Mouse (Mus musculus) adrenal gland, adult 18-20 months (tissue): ENCODE measurements around the gene Ccdc113. TPM values are rescaled to one million over a fixed set of nuclear protein-coding genes. Genes with fewer than 3 reads are reported as not detected.

ENCODE experiments used
- DNase-seq, 2 experiments: peaks; one replicate each; pipeline ENCODE4 v3.0.0; 2021 to 2022; ENCODE audit warnings: low spot score in 2 of 2
- long read RNA-seq, 2 experiments: library from polyadenylated mRNA; stranded (forward); transcript quantifications; one replicate each; pipeline ENCODE4 v2.0.0; 2021
- total RNA-seq, 2 experiments: library from RNA; stranded (reverse); gene quantifications; 1 replicate in 1 of 2; 2 replicates in 1 of 2; pipeline ENCODE4 v1.2.3; 2021

Gene Ccdc113
- under 1 TPM; 0.54 to 0.63 TPM for total RNA-seq
- long read RNA-seq, experiment 1, result 0 reads
- long read RNA-seq, experiment 2, partial matches to known transcripts, result 1 of 1 reads
- long read RNA-seq, experiment 2, other reads (novel, unspliced or antisense), result 0 of 1 reads

GRCm38 (mm10) chr8:95533584-95534387 lies at the start of gene Ccdc113:
Gene Ccdc113, plus strand, starts transcription at chr8:95534085.
- DNase-seq, result peak; percentile 40 to 58

DNA sequence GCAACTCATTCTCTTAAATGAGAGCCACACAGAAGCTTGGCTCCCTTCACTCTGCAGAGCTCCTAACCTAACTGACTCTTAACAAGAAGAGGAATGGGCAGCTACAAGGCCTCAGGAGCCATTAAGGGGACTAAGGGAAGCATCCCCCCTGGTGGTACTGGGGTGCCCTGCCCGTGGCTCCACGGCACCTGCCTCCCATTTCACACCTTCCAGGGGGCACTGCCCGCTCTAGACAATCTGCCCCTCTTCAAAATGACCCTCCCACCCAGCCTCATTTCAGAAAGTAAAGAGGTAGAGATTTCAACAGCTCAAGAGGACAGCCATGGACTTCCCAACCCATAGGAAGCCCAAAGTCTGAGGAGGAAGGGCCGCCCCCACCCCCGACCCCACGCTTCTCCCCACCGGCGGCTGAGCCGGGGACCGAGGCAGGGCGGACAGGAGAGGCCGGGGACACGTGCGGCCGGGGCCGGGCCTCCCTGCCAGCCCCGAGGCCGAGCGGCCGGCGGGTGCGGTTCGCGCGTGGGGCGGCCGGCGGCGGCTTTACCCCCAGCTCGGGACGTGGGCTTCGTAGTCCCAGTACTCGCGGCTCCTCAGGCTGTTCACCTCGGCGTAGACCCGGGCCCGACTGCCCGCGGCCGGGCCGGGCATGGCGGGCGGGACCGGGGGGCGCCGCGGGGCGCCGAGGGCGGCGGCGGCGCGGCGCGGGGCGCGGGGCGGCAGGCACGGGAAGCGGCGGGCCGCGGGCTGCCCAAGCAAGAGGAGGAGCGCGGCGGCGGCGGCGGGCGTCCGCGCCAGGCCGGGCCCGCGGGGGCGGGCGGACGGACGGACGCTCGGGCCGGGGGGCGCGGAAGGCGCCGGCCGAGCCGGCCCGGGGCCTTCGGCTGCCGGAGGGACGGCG lies 45.8 kb upstream of the Ccdc113 start:
- DNase-seq, result peak in 1 of 2 experiments; percentile 24

GRCm38 (mm10) chr8:95488698-95489332 lies 45.1 kb upstream of the Ccdc113 start:
- peak; percentile 93 to 96 for DNase-seq

DNA sequence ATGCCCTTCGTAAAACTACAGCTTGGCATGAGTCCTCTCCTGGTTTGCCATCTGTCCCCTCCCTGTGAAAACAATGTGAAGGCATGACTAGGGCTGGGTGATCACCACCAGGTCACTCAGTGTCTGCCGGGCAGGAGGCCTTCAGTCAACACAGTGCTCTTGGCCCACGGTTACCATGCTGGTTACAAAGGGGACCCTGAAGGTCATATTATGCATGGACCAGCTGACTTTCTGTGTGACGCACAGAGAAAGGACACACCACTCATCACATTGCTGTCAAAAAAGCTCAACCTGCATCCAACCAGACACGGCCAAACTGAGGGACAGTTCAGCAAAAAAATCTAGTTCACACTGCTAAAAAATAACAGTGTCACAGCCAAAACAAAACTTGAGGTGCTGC lies 43.9 kb upstream of the Ccdc113 start, which contains the start of gene Csnk2a2:
Gene Csnk2a2, minus strand, starts transcription at position 34 of the 400 bp plus-strand sequence.
- peak in 1 of 2 experiments; percentile 17 for DNase-seq

GRCm38 (mm10) chr8:95492057-95492456 lies 41.8 kb upstream of the Ccdc113 start:
- no peak for DNase-seq

DNA sequence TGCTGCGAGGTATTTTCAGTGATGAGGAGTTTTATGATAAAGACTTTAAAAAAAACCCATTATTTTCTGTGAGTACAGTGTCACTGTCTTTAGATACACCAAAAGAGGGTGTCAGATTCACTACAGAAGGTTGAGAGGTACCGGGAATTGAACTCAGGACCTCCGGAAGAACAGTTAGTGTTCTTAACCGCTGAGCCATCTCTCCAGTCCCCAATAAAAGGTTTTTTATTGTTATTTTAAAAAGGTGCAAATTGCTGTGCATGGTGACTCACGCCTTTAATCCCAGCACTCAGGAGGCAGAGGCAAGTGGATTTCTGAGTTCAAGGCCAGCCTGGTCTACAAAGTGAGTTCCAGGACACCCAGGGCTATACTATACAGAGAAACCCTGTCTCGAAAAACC lies 38.4 kb upstream of the Ccdc113 start:
- no peak for DNase-seq

DNA sequence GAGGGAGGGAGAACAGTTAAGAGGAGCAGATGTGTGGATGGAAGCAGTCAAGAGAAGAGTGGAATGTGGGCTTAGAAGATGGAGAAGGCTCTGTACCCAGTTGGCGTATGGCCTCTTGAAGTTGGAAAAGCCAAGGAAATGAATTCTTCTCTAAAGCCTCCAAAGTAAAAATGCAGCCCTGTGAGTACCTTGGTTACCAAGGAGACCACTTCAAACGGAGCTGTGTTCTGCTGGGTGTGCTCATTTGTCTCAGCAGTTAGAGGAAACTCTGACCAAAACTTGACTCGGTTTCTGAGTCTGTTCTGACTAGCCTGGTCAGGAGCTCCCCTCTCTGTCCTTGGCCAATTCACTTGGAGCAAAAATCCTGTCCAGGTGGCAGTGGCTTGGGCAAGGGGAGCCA lies 37.5 kb upstream of the Ccdc113 start:
- no peak for DNase-seq

DNA sequence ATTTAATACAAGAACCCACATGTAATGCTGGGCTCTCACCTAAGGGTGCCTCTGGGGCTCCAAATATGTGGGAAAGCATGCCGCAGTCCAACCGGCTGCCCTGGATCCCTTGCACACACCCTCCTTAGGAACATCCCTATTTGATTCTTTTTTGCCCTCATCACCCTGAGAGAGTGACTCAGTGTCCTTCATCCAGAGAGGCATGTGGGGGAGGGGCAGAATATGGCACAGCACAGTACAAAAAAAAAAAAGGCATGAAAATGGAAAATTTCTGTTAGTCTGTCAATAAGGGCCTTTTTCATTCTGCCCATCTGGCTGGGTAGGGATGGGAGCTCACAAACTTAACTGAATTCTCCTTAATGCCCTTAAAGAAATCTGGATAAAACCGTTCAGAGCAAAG lies 36.1 kb upstream of the Ccdc113 start:
- DNase-seq, result peak in 1 of 2 experiments; percentile 42

DNA sequence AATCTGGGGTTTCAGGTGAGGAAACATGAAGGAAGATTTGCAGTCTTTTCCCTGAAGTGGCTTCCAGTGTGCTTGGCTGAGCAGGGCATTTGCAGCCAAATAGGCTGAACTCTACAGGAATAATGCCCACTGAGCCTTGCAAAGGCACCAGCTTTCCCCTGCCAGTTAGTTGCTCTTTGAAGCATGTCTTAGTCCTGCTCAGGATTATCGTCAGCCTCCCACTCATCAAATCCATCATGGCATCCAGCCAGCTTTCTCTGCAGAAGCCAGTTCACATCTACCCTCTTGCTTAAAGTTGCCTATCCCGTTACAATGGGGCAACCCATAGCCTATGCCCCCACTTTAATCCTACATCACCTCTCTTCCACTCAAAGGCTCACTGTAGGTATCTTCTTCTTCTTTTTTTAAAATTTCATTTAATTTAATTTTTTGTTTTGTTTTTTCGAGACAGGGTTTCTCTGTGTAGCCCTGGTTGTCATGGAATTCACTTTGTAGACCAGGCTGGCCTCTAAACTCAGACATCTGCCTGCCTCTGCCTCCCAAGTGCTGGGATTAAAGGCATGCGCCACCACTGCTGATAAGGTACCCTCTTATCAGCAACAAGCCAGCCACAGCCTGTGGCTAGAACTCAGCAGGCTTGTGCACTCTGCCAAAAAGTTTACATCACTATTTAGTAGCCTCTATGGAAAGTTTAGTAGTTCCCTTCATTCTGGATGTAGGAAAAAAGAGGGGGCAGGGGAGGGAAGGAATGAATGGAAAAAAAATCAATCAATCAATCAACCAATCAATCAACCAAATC lies 34.4 kb upstream of the Ccdc113 start:
- DNase-seq, result no peak

DNA sequence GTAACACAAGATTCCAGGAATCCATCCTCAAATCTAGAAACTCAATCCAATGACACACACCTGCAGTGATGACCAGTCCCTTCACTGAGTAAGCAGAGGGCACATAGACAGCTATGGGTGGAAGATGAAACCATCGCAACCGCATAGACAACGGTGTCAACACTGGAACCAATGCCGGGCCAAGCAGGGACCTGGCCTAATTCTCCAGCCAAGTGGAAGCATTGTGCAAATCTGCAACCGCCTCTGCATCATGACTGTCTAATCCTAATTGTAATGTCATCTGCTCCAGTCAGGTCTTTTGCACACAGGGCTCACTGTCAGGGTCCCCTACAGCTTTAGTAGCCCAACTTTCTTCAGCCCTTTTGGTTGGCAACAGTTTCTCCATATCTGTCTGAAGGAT lies 33.4 kb upstream of the Ccdc113 start:
- no peak for DNase-seq

DNA sequence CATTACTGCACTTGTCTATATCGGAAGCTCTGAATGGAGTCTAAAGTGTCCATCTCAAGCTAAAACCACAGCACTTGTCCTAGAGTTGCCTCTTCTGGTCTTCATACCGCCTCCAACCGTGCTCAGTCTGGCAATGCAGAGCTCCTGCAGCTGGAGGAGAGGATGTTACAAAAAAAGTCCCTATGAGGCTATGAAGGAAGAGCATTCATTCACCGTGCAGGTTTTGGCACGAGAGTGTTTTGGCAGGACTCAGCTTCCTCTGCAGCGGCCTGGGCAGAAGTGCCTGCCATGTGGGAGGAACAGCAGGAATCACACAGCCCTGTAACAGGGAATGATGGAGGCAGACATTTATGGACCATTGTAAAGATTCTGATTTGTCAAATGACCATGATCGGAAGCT lies 31.5 kb upstream of the Ccdc113 start:
- DNase-seq, result no peak

GRCm38 (mm10) chr8:95504835-95505234 lies 29.1 kb upstream of the Ccdc113 start:
- DNase-seq, result no peak

DNA sequence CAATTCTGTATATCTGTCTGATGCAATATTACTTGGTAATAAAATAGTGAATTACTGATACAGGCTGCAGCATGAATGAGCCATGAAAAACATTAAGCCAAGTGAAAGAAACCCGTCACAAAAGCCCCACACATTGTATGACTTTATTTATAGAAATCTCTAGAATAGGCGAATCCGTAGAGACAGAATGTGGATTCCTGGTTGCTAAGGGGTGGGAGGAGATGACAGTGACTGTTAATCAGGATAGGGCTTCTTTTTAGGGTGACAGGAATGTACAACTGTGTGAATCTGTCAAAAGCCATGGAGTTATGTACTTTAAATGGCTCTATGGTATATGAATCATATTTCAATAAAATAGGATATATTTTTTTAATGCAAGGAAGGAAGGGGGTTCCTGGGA lies 28.3 kb upstream of the Ccdc113 start:
- no peak for DNase-seq

- DNase-seq, result no peak
These were observed 27.6 kb upstream of the Ccdc113 start for GRCm38 (mm10) chr8:95506245-95506644.

GRCm38 (mm10) chr8:95512257-95512656 lies 21.6 kb upstream of the Ccdc113 start:
- no peak for DNase-seq

GRCm38 (mm10) chr8:95513219-95513618 lies 20.7 kb upstream of the Ccdc113 start:
- no peak for DNase-seq

DNA sequence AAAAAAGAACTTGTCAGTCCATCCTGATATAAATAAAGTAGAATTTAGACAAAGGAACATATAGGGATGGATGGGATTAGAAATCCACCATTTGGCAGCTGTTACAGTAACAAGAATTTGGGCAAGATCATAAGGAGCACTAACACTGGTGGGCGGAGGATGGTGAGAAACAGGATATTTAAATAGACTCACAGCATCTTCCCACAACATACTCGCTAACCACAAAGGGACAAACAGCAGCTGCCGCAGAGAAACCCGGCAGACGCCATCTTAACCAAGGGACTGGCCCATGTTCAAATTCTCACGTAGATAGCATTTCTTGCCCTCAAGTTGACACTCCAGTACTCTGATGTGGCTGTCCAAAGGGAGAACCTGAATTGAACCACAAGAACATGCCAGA lies 17.0 kb upstream of the Ccdc113 start:
- DNase-seq, result no peak

DNA sequence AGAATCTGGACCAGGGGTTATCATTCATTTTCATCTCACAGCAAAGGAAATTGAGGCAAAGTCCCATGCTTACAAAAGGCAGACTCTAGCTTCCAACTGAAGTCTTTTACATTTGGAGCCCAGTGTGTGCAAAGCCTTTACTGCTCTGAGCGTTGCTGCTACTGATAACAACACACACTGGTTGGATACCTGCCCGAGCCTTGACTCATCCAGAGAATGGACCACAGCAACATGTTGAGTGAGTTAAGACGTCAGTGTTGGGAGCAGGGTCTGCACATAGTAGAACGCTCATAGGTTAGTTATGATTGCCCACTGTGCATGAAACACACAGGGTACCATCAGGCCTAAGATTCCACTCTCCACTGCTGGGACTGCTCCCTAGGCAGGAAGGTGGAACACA lies 9.9 kb upstream of the Ccdc113 start:
- no peak for DNase-seq

DNA sequence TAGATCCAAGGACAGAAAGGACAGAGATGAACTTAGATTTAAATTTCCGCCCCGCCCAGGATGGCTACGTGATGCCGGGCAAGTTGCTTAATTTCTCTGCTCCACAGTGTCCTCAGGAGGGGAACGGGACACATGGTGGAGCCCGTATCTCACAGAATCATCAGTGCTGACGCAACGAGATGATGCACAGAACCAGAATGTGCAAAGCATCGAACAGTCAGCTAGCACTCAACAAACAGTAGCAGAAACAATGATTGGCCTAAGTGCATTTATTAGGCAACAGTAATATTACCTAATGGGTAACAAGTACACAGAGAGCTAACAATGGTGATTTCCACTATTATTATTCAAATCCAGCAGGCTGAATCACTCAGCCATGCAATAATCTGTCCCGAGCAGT lies 5.7 kb upstream of the Ccdc113 start:
- no peak for DNase-seq

DNA sequence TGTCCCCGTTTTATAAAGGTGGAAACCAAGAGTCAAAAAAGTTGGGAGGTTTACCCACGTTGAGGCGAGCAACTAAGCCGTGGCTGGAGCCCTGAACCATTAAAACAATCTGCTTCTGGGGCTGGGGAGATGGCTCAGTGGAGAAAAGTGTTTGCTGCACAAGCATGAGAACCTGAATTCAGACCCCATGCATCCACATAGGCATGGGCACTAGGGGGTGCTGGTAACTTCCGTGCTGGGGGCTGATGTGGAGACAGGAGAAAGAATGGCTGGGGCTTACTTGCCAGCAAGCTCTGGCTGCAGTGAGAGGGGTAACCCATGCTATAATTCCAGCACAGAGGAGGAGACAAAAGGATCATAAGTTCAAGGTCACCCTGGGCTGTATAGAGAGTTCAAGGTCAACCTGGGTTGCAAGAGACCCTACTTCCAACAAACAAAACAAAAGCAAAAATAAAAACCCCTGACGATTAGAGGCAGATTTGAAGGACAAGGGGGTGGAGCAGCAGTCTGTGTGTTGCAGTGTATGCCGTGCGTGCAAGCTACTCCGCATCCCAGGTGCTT lies 5.1 kb upstream of the Ccdc113 start:
- DNase-seq, result no peak
